Mouse (Mus musculus) urinary bladder, postnatal 36 days (tissue): ENCODE results near the gene Rph3al.
A peak's percentile ranks its signal among the peaks of the same experiment; 100 is the strongest.

Experiments
- DNase-seq, 2 experiments: peaks; one replicate each; pipeline ENCODE4 v3.0.0; 2022; ENCODE audit warnings: low spot score in 2 of 2, mixed read lengths in 1 of 2

Gene Rph3al

DNA sequence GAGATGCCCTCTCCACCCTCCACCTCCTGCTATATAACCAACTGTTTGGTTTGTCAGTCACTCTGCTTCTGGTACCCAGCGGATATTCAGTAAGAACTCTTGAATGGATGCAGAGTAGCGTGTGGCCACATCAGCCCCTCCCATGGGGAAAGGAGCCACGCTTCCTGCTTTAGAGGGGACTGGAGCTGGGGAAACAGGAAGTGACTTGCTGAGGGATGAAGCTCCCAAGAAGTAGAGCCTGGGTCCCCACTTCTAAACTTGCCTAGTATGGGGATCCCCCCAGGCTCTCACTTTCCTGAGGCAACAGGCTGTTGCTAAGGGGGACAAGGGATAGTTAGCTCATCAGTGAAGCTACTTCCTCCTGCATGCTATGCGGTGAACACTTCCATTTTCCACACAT lies 30.8 kb downstream of the Rph3al start:
- no peak for DNase-seq

GRCm38 (mm10) chr11:75906556-75906955 lies 31.7 kb downstream of the Rph3al start:
- DNase-seq, result no peak

DNA sequence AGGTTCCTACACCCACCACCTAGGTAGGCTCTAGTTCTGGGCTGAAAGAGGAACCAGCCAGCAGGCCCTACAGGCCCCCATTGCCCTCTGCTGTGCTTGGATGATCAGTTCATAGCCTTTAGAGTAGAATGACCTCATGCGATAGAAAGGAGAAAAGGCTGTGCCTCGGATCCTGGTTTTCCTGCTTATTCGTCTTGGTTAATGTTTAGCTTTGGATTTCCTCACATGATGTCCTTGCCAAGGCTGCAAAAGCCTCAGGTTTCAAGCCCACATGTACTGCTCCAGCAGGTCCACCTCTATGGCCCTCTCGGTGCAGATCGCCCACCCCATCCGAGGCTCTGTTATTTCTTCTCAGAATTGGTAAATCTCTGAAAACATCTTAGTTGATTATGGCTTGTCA lies 33.2 kb downstream of the Rph3al start:
- DNase-seq, result no peak

DNA sequence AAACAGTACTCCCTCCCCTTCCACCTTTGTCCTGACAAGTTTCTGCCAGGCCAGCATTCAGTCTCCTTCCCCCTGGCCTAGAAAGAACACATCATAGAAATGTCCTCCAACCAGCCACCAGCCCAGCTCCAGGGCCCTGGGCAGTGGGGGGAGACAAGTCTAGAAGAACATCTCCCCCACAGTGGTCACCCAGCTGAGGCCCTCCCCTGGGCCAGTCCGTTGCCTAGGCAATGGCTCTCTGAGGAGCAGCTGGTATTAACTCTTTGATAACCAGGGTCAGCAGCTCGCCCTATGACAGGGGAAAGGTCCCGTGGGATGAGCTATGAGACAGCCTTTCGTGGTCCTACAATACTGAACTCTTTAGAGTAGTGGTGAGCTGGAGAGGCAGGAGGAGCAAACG lies 33.7 kb downstream of the Rph3al start:
- no peak for DNase-seq

- no peak for DNase-seq
These were observed 34.7 kb downstream of the Rph3al start for GRCm38 (mm10) chr11:75903486-75903885.

DNA sequence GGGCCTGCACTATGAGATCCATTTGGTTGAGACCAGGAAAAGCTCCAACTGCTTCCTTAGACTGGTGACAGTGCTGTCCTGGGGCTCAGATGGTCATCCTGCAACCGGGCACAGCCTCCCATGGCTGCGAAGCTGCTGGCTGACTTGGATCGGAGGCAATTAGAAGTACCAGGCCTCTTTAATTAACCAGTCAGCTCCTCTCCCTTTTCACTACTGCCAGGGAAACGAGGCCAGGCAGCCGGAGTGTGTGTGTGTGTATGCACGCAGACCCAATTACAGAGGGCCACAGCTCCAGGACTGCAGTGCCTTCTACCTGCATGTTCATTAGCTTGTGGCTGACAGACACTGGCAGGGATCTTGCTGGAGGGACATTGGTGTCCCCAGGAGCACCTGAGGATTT lies 36.9 kb downstream of the Rph3al start:
- DNase-seq, result no peak

DNA sequence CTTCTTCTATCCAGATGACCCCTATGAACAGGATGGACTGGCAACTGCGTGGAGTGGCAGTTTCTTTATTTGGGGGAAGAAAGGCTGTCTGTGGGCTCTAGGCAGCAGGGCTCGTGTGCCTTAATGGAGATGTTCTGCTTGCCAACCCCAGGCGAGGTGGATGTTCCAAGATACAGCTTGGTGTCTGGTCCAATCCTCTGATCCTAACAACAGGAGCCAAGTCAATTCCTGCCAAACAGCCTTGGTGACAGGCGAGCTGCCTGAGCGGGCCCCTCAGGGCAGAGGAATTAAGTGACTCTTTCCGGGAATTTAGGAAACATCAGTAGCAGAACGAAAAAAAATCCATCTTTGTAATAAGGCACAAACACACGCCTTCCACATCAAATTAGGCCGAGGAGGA lies 38.6 kb downstream of the Rph3al start:
- no peak for DNase-seq

GRCm38 (mm10) chr11:75898532-75898931 lies 39.7 kb downstream of the Rph3al start:
- no peak for DNase-seq

GRCm38 (mm10) chr11:75894791-75895420 lies 43.3 kb downstream of the Rph3al start:
- DNase-seq, result no peak

- DNase-seq, result no peak
These were observed 44.3 kb downstream of the Rph3al start for GRCm38 (mm10) chr11:75893956-75894355.

DNA sequence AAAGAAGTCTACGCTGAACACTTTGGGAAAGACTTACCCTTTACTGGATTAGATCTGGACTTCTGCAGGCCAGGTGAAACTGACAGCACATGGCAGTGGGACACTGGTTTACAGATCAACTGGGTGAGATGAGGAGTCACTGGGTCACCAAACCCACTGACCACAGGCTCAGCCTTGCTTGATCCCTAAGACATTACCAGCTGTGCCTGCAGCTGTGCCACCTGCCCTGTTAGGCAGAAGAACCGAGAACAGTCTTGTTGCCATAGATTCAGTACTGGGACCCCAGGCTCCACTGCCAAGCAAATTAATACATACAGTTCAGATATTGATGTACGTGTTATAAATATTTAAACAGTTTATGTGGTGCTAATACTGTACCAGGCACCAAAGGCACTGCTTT lies 50.9 kb downstream of the Rph3al start:
- no peak for DNase-seq

DNA sequence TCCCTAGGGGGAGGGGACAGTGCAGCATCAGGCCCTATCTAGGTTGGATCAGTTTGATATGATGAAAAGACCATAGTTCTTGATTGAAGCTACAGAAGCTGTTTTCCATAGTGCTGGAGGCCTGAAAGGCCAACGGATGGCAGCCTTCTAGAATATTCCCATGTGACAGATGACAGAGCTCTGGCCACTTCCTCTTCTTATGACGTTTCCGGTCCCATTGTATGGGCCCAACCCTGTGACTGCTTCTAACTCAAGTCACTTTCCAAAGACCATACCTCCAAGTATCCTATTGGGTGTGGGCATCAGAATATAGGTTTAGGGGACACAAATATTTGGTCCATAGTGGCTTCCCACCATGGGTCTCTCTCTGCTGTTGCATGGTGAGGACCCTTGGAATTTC lies 57.0 kb downstream of the Rph3al start:
- no peak for DNase-seq

- no peak for DNase-seq
These were observed 58.2 kb downstream of the Rph3al start for GRCm38 (mm10) chr11:75880064-75880463.

GRCm38 (mm10) chr11:75878460-75878859 lies 59.8 kb downstream of the Rph3al start:
- DNase-seq, result no peak

GRCm38 (mm10) chr11:75876043-75876780 lies 62.0 kb downstream of the Rph3al start:
- peak in 1 of 2 experiments; percentile 15 for DNase-seq

DNA sequence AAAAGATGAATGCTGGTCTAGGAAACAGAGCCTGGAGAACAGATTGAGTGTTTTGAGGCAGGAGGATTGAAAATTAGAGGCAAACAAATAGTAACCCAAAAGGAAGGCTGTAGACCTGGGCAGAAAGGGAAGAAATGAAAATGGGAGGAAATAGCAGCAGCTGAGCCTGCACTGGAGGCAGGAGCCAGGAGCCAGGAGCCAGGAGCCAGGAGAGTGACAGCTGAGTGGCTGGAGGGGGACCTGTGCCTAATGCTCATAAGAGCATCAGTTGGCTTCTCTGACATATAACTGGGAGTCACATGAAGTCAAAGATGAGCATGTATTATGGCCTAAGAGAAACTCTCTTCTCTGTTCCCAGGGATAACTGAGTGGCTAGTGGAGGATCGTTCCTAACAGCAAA lies 66.5 kb downstream of the Rph3al start:
- no peak for DNase-seq

DNA sequence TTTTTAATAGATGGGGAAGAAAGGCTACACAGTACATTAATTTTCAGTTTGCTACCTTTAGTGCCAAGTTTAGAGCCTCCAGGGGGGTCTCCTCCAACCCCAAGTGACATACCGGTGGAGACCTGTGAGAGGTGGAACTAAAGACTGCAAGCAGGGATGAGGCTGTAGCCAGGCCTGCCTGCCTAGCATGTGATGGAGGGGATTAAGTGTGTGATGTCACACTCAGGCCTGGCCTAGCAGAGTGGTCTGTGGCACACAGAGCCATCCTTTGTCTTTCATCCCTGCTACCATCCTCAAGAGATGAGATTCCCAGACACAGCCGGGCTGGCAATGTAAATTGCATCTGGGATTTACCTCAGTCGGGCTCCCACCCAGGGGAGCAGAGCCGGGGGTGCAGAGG lies 67.3 kb downstream of the Rph3al start:
- DNase-seq, result no peak

- no peak for DNase-seq
These were observed 67.8 kb downstream of the Rph3al start for GRCm38 (mm10) chr11:75870386-75870785.

- DNase-seq, result no peak
These were observed 68.3 kb downstream of the Rph3al start for GRCm38 (mm10) chr11:75869898-75870297.

GRCm38 (mm10) chr11:75866861-75867260 lies 71.4 kb downstream of the Rph3al start:
- DNase-seq, result no peak

DNA sequence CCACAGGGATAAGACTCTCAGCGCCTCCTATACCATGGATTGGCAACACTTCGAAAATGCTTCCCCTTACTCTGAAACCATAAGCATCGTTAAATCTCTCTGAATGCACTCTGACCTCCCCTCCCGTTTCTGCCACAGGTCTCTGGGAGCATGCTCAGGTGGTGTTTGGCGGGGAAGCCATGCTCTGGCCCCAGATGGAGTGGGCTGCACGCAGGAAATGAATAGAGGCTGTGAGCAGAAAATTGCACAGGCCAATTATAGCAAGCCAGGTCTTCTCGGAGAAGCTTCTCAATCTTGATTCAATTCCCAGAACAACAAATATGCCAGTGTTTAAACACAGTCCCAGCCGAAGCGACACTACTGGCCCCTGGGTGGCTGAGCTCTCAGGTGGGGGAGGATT lies 72.4 kb downstream of the Rph3al start:
- DNase-seq, result no peak

DNA sequence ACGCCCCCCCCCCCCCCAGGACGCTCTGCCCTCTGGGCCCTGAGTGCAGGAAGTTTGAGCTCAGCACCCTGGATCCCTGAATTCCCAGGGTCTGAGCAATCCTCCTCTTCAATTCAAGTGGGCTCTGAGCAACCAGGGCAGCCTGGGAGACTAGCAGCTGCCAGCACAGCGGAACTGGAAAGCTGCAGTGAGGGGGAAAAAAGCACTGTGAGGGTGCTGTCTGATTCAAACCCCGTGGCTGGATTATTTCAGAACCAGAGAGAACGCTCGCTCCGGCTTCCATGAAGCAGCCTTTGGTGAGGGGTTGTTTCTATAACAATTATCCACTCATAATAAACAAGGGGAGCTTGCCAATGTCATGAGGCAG lies 73.0 kb downstream of the Rph3al start:
- no peak for DNase-seq

GRCm38 (mm10) chr11:75864529-75865252 lies 73.5 kb downstream of the Rph3al start:
- DNase-seq, result no peak
